Mouse (Mus musculus): ENCODE measurements at regions not wholly inside any gene's neighbourhood (a gene's known extent, or its start where the extent isn't known, plus 50 kb on each side); places are given as distances from the start of the nearest gene placed in this dataset.

DNA sequence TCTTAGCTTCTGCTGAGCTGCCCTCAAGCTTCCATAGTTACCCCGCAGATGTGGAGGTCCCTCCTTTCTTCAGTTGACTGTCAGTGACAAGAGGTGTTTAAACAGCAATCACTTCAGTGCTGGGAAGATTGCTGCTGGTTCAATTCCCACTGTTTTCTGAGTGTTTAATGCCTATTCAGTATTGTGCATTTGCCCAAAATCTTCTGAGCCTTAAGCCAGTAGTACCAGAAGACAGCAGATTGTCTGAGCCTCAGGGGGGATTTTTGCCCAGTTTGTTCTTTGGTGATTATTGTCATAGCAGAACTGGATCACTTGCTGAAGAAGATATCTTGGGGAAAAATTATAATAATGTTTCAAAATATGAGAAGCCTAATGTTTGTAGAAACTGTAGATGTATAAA, 135.3 kb upstream of the Zfand5 start:
- TF ChIP-seq CTCF (IDR thresholded peaks at IDR 0.05; ENCODE audit: low read depth, low read length) (no peak), POLR2A (IDR thresholded peaks at IDR 0.05; ENCODE audit: extremely low read depth, insufficient read depth, low read length) (no peak)
